Mouse (Mus musculus): Measurements from ENCODE around the gene Gimap1. TPM values are rescaled to one million over a fixed set of nuclear protein-coding genes. Genes with fewer than 3 reads are reported as not detected.
A peak's percentile ranks its signal among the peaks of the same experiment; 100 is the strongest.

Gene Gimap1
- total and polyA plus RNA-seq, 2 experiments from 2014 or later = 2.8 to 4.5 TPM

DNA sequence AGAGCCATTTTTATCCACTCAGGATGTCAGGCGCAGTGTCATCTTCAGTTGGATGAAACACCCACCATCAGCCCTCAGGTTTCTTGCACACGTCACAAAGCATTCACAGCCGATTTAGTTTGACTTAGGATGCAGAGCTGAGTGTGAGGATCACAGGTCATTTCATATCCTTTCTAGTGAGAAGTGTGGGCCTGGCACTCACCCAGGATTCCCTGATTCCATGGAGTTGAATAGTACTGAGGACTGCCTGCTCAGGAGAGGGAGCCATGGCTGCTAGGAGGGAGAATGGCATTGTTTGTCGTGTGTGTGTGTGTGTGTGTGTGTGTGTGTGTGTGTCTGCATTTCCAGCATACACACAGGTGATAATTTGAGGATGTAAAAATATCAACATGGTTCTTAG lies 18.5 kb upstream of the Gimap1 start:
- no peaks in the 10 kb centered on the region; the same call in 1 of the 2 replicates for H3K4me1 ChIP-seq (ENCODE audit: insufficient read depth, low read length)
- no peak for TF ChIP-seq CTCF (IDR thresholded peaks at IDR 0.05; ENCODE audit: low read depth)
- no peak overlapping the region for H3K9ac ChIP-seq (replicated peaks; ENCODE audit: low read length)
- 74% methylated on average over 4 of the region's 4 CpGs for WGBS
- H3K4me3 ChIP-seq (ENCODE audit: low read length) = no peak overlapping the region
- H3K36me3 ChIP-seq (ENCODE audit: insufficient read depth, low read length) = no peaks in the 10 kb centered on the region
- H3K4me2 ChIP-seq (ENCODE audit: low read depth, low read length) = no peak overlapping the region
- DNase-seq (ENCODE audit: low spot score) (no peak), ATAC-seq (no peak)
- H3K27ac ChIP-seq = no peak overlapping the region
- H3K9me3 ChIP-seq (ENCODE audit: low read length) = no peaks in the 10 kb centered on the region
- no peaks in the 10 kb centered on the region for H3K27me3 ChIP-seq (ENCODE audit: insufficient read depth, low read length)

DNA sequence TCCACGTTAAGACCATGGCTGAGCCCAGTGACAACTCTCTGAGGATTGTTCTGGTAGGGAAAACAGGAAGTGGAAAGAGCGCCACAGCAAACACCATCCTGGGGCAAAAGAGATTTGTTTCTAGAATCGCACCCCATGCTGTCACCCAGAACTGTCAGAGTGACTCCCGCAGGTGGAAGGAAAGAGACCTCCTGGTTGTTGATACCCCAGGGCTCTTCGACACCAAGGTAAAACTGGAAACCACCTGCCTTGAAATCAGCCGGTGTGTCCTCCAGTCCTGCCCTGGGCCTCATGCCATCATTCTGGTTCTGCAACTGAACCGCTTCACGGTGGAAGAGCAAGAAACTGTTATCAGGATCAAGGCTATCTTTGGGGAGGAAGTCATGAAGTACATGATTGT lies 15.4 kb upstream of the Gimap1 start:
- Histone ChIP-seq H3K36me3 (ENCODE audit: insufficient read depth, low read length) (no peaks in the 10 kb centered on the region), H3K9me3 (ENCODE audit: low read length) (no peaks in the 10 kb centered on the region), H3K9ac (replicated peaks; ENCODE audit: low read length) (no peak overlapping the region), H3K4me1 (ENCODE audit: insufficient read depth, low read length) (no peaks in the 10 kb centered on the region; the same call in 1 of the 2 replicates), H3K4me3 (ENCODE audit: low read length) (no peak overlapping the region), H3K4me2 (ENCODE audit: low read depth, low read length) (no peak overlapping the region), H3K27me3 (ENCODE audit: insufficient read depth, low read length) (no peaks in the 10 kb centered on the region), H3K27ac (no peak overlapping the region)
- DNase-seq (ENCODE audit: low spot score) = no peak
- no peak for TF ChIP-seq CTCF (IDR thresholded peaks at IDR 0.05; ENCODE audit: low read depth)
- 89% methylated on average over 8 of the region's 8 CpGs for WGBS
- no peak for ATAC-seq

DNA sequence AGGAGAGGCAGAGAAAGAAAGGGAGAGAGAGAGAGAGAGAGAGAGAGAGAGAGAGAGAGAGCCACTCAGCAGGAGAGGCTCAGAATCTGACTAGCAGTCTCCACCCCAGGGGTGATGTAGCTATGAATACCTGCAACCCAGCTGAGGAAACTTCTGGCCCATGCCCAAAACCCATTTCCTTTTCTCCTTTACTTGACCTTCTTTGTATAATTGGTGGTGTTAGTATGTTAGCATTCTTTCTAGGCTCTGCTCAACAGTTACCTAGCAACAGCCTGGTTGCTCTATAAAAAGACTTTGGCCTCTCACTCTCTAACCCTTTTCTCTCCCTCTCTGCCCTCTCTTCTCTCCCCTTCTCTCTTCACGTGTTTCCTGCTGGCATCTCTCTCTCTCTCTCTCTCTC lies 13.4 kb upstream of the Gimap1 start:
- TF ChIP-seq CTCF (IDR thresholded peaks at IDR 0.05; ENCODE audit: low read depth) = no peak
- ATAC-seq = no peak
- Histone ChIP-seq H3K27ac (no peak overlapping the region), H3K4me2 (ENCODE audit: low read depth, low read length) (no peak overlapping the region), H3K9me3 (ENCODE audit: low read length) (no peaks in the 10 kb centered on the region), H3K9ac (replicated peaks; ENCODE audit: low read length) (no peak overlapping the region), H3K36me3 (ENCODE audit: insufficient read depth, low read length) (no peaks in the 10 kb centered on the region), H3K4me1 (ENCODE audit: insufficient read depth, low read length) (no peaks in the 10 kb centered on the region; the same call in 1 of the 2 replicates), H3K4me3 (ENCODE audit: low read length) (no peak overlapping the region), H3K27me3 (ENCODE audit: insufficient read depth, low read length) (no peaks in the 10 kb centered on the region)
- 0% methylated on average over 1 of the region's 1 CpGs for WGBS
- DNase-seq (ENCODE audit: low spot score) = peak; percentile 25

DNA sequence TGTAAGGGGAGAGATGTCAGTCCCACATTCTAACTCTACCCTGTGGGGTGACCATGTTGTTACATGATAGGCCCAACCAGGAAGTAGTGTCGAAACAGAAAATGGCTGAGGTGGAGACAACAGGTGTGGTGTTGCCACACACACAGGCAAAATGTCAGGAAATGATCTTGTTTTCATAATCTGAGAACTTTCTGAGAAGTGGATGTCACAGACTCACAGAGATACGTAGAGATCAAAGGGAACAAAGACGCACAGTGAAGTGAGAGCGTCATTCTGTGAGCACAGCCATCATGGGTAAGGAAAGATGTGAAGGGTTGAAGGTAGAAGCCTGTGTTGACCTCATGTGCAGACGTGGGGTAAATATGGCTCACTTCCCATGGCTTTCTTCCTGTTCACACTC lies 11.1 kb upstream of the Gimap1 start:
- DNase-seq (ENCODE audit: low spot score) = no peak
- Histone ChIP-seq H3K4me2 (ENCODE audit: low read depth, low read length) (no peak overlapping the region), H3K4me3 (ENCODE audit: low read length) (no peak overlapping the region), H3K9me3 (ENCODE audit: low read length) (no peaks in the 10 kb centered on the region), H3K27ac (no peak overlapping the region), H3K4me1 (ENCODE audit: insufficient read depth, low read length) (no peaks in the 10 kb centered on the region; the same call in 1 of the 2 replicates), H3K36me3 (ENCODE audit: insufficient read depth, low read length) (no peaks in the 10 kb centered on the region), H3K9ac (replicated peaks; ENCODE audit: low read length) (no peak overlapping the region), H3K27me3 (ENCODE audit: insufficient read depth, low read length) (no peaks in the 10 kb centered on the region)
- WGBS = 85% methylated on average over 5 of the region's 5 CpGs
- no peak for TF ChIP-seq CTCF (IDR thresholded peaks at IDR 0.05; ENCODE audit: low read depth)
- ATAC-seq = no peak

DNA sequence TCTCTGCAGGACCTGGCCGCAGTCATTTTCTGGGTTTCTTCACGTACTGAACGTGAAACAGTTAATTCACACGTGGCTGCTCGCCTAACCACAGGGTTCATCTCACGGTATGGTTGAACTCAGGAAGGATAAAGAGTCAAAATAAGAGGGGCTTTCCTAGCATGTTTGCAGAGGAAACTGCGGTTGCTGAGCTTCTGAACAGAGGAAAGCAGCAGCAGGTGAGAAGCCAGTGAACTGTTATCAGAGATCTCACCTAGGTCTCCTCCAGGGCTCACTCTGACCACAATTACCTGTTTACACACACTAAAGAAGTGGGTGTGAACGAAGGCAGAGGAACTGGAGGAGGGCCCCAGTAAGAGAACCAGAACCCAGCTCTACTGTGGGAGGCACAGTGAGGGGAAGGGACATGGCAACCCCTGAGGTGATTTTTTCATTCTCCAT lies 6.0 kb upstream of the Gimap1 start:
- Histone ChIP-seq H3K9me3 (ENCODE audit: low read length) (no peaks in the 10 kb centered on the region), H3K4me1 (ENCODE audit: insufficient read depth, low read length) (no peaks in the 10 kb centered on the region), H3K9ac (replicated peaks; ENCODE audit: low read length) (no peak overlapping the region), H3K27ac (no peak overlapping the region), H3K27me3 (ENCODE audit: insufficient read depth, low read length) (no peaks in the 10 kb centered on the region), H3K4me3 (ENCODE audit: low read length) (no peak overlapping the region), H3K4me2 (ENCODE audit: low read depth, low read length) (no peak overlapping the region), H3K36me3 (ENCODE audit: insufficient read depth, low read length) (no peaks in the 10 kb centered on the region)
- TF ChIP-seq CTCF (IDR thresholded peaks at IDR 0.05; ENCODE audit: low read depth) = no peak
- 53% methylated on average over 8 of the region's 8 CpGs for WGBS
- DNase-seq (ENCODE audit: low spot score) = no peak
- ATAC-seq = no peak

DNA sequence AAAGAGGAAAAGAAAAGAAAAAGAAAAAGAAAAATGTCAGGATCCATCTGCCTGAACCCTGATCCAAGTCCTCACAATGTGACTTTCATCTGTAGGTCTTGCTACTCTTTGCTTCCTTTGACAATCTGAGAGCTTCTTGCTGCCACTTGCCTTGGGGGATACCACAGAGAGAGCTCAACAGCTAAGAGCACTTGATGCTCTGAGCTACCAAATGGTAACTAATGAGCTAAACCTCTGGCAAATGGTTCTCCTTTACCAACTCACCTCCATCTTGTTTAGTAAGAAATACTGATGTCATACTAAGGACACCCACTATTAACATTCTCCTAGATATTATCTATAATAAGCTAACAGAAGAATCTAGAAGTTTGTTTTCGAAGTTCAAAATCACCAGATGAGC lies 5.2 kb upstream of the Gimap1 start:
- Histone ChIP-seq H3K9me3 (ENCODE audit: low read length) (no peaks in the 10 kb centered on the region), H3K27ac (no peak overlapping the region), H3K36me3 (ENCODE audit: insufficient read depth, low read length) (no peaks in the 10 kb centered on the region), H3K4me1 (ENCODE audit: insufficient read depth, low read length) (no peaks in the 10 kb centered on the region), H3K4me2 (ENCODE audit: low read depth, low read length) (no peak overlapping the region), H3K4me3 (ENCODE audit: low read length) (no peak overlapping the region), H3K27me3 (ENCODE audit: insufficient read depth, low read length) (no peaks in the 10 kb centered on the region), H3K9ac (replicated peaks; ENCODE audit: low read length) (no peak overlapping the region)
- no peak for DNase-seq (ENCODE audit: low spot score)
- no peak for TF ChIP-seq CTCF (IDR thresholded peaks at IDR 0.05; ENCODE audit: low read depth)
- 86% methylated on average over 1 of the region's 1 CpGs for WGBS
- no peak for ATAC-seq

DNA sequence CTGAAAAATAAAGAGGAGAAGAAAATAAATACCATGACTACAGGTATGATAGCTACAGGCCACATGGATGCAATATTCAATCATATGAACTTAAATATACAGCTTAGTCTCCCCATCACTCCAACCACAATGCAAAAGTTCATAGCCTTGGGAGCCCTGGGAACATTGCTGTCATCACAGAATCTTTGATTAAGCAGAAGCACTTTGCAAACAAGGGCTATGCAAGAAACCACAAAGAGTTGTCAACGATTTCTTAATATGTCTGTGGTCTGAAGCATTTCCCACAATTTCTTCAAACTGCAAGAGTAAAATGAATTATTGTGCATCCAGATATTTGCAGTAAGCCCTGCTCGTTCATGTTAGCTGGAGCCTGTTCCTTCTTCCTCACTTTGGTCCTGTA lies 1.8 kb upstream of the Gimap1 start:
- Histone ChIP-seq H3K9ac (replicated peaks; ENCODE audit: low read length) (no peak overlapping the region), H3K4me2 (ENCODE audit: low read depth, low read length) (no peak overlapping the region), H3K4me1 (ENCODE audit: insufficient read depth, low read length) (peaks cover 1% of the 10 kb centered on the region; the same call in 1 of the 2 replicates), H3K27me3 (ENCODE audit: insufficient read depth, low read length) (no peaks in the 10 kb centered on the region), H3K4me3 (ENCODE audit: low read length) (no peak overlapping the region), H3K9me3 (ENCODE audit: low read length) (no peaks in the 10 kb centered on the region), H3K27ac (no peak overlapping the region), H3K36me3 (ENCODE audit: insufficient read depth, low read length) (no peaks in the 10 kb centered on the region)
- no peak for DNase-seq (ENCODE audit: low spot score)
- ATAC-seq = no peak
- no peak for TF ChIP-seq CTCF (IDR thresholded peaks at IDR 0.05; ENCODE audit: low read depth)
- WGBS = 76% methylated on average over 2 of the region's 2 CpGs
